Mouse (Mus musculus) liver, postnatal 0 days (tissue): Measurements from ENCODE around the gene Smim7.

Source experiments
- CTCF ChIP-seq: sonication (generic); IDR thresholded peaks from 2 replicates; pipeline ENCODE4 v1.5.1; 2016; ENCODE audit warnings: antibody characterized with exemption, low read depth
- EP300 ChIP-seq: IDR thresholded peaks from 2 replicates; pipeline ENCODE4 v1.6.1; 2016; ENCODE audit warnings: antibody characterized with exemption, low read depth, mild to moderate bottlenecking

- no peak for TF ChIP-seq CTCF
- no peak for TF ChIP-seq EP300
These were observed 1.6 kb upstream of the Smim7 start for GRCm38 (mm10) chr8:72572507-72572906.
